Mouse (Mus musculus) G1E (cell line): Measurements from ENCODE around the gene Carns1.

Experiments
- CTCF ChIP-seq: IDR thresholded peaks from 2 replicates; pipeline ENCODE4 v1.5.1; 2012; ENCODE audit warnings: low read depth, low read length, inconsistent platforms, mixed read lengths
- TAL1 ChIP-seq: conservative IDR thresholded peaks from 2 replicates; pipeline ENCODE4 v1.6.1; 2012; ENCODE audit warnings: low read depth, low read length, inconsistent platforms, mixed read lengths

DNA sequence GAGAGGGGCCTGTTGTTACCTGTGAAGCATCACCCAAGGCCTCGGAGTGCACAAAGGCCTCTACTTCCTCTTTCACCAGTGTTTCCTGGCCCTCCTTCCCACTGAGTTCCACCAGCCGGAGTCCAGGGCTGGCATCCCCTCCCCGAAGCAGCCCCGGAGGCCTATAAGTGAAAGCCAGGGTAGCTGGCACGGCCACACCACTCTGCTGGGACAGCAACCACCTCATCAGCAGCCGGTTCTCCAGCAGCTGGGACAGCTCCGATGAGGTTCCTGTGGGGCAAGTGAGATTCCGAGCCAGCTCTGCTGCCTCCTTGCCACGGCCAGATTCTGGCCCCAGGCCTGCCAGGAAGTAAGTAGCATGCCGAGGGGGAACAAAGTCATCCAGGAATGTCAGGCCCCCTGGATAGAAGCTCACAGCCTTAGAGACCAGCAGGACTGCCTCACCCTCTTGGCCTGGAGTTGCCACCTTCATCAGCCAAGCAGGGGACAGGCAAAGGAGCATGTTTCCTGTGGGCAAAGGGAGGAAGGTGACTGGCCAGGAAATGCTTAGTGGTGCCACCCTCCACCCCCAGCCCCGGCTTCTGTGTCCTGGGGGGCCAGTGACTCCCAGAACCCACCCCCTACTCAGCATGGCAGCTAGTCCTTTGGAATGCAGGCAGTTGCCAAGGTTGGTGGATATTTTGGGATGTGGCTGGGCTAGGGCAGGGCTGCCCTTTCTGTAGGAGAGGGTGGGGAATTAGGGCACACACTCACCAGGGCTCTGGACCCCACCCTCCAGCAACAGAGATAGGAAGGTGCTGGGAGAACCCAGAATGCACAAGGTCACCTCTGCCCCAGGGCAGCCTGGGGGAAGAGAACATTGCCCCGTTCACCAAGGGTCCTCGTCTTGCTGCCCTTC lies 3.6 kb downstream of the Carns1 start:
- no peak for TF ChIP-seq CTCF
- TF ChIP-seq TAL1: no peak
